Mouse (Mus musculus): Measurements from ENCODE around the gene Kcnh5. TPM values are rescaled to one million over a fixed set of nuclear protein-coding genes. Genes with fewer than 3 reads are reported as not detected.

Gene Kcnh5
- total RNA-seq, 1 experiment from 2014 or later: not detected

DNA sequence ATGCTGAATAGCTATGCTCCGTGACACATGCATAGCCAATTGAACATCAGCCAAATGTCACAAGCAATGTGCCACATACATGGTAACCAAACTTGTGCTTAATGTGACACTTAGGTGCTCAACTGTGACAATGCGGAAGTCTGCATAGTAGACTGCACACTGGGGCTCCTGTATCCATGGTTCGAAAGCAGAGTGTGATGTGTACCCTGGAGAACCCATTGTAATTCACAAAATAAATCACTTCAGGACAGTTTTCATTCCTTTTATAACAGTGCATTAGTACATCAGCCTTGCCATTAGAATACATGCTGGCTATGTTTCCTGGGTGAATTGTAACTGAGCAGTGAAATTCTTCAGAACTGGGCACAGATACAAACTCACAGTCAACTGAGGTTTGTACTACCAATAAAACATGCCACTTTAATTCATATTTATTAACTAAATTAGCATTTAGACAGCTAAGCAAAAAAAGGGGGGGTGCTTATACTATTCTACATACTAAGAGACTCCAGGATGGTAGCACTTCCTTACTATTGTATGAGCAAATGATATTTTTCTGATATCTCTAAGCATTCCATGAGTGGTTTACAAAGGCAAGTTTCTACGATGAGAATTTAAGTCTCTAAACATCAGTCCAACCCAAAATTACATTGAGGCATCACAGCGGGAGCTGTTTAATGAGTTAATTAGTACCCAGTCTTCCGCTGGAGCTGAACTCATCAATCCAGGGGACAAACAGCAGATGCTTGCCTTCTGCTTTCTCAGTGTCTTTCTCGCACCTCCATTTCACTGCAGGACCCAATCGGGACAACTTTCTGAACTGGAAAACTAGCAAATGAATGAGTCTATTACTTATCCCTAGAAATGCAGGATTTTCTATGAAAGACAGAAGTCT, 144.9 kb downstream of the Kcnh5 start:
- no peak for ATAC-seq (replicated peaks in 1 of 2; ENCODE audit: insufficient read depth in 1 of 2, low FRiP score in 2 of 2, low TSS enrichment in 1 of 2, low read depth in 1 of 2, poor library complexity in 2 of 2, severe bottlenecking in 2 of 2)

DNA sequence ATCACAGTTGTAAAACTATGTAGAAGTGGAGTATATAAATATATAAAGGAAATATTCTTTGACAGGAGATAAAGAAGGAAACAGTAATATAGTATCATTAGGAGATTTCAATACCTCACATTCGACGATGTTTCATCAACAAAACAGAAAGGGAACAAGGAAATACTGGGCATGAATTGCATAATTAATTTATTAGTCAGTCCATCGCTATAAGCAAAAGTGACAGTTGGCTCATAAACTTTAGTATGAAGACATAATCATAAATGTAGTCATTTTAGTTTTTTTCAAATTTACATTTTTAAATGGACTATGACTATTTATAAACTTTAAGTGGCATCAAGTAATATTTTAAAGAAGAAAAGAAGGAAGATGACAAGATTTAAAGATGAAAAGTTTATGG, 205.9 kb downstream of the Kcnh5 start:
- no peak for ATAC-seq (replicated peaks in 1 of 2; ENCODE audit: insufficient read depth in 1 of 2, low FRiP score in 2 of 2, low TSS enrichment in 1 of 2, low read depth in 1 of 2, poor library complexity in 2 of 2, severe bottlenecking in 2 of 2)

GRCm38 (mm10) chr12:74969420-74969819, 207.7 kb downstream of the Kcnh5 start:
- peak; percentile 78 to 94; a peak in 3 of 4 replicates for ATAC-seq (replicated peaks in 1 of 2; ENCODE audit: insufficient read depth in 1 of 2, low FRiP score in 2 of 2, low TSS enrichment in 1 of 2, low read depth in 1 of 2, poor library complexity in 2 of 2, severe bottlenecking in 2 of 2)

DNA sequence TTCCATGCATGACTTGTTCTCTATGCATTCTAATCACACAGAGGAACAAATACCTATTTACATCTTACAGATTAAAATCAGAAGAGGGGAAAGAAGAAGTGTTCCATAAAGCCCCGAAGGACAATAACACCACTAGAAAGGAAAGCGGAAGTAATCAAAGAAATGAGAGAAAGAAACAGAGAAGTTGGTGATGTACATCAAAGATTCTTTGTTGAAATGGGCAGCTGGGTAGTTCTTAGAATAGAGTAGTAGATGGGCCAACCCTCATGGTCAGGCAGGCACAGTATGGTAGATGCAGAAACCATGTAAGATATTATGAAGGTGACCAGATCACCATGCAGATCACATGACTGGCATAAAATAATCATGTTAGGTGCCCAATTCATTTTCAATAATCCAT, 210.9 kb downstream of the Kcnh5 start:
- ATAC-seq (replicated peaks in 1 of 2; ENCODE audit: insufficient read depth in 1 of 2, low FRiP score in 2 of 2, low TSS enrichment in 1 of 2, low read depth in 1 of 2, poor library complexity in 2 of 2, severe bottlenecking in 2 of 2): no peak

DNA sequence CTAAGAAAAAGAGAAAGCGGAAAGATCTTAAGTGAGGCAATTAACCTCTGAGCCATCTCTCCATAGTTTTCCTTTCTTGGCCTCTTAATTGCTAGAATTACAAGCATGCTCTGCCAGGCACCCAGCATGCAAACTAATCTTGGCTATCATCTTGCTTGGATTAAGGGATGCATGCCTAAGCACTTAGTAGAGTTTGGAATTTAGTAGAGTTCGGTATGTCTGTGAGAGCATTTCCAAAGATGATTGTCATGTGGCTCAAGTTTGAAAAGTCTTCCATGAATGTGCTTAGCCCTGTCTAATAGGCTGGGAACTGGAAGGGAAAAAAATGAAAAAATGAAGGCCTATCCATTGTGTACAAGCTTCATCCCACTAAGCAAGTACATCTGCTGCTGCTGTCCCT, 224.5 kb downstream of the Kcnh5 start:
- ATAC-seq (replicated peaks in 1 of 2; ENCODE audit: insufficient read depth in 1 of 2, low FRiP score in 2 of 2, low TSS enrichment in 1 of 2, low read depth in 1 of 2, poor library complexity in 2 of 2, severe bottlenecking in 2 of 2): no peak

- no peak for ATAC-seq (replicated peaks in 1 of 2; ENCODE audit: insufficient read depth in 1 of 2, low FRiP score in 2 of 2, low TSS enrichment in 1 of 2, low read depth in 1 of 2, poor library complexity in 2 of 2, severe bottlenecking in 2 of 2)
Measured at GRCm38 (mm10) chr12:74951124-74952115, 225.7 kb downstream of the Kcnh5 start.

DNA sequence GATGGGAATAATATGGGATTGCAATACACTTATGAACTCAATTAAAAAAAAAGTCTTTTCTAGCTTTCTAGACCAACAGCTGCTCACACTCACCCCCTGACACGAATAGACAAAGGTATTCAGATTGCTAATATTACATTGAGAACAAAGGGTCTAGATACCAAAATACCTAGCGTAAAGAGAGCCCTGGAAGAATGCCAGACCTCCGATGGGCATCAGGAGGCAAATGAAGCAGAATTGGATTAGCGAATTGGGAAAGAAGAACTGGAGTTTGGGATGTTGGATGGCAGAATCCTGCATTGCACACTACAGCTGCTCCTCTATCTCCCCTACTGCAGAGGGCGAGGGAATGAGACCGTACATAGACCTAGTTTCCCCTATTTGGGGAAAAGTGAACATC, 275.8 kb downstream of the Kcnh5 start:
- no peak for ATAC-seq (replicated peaks in 1 of 2; ENCODE audit: insufficient read depth in 1 of 2, low FRiP score in 2 of 2, low TSS enrichment in 1 of 2, low read depth in 1 of 2, poor library complexity in 2 of 2, severe bottlenecking in 2 of 2)

DNA sequence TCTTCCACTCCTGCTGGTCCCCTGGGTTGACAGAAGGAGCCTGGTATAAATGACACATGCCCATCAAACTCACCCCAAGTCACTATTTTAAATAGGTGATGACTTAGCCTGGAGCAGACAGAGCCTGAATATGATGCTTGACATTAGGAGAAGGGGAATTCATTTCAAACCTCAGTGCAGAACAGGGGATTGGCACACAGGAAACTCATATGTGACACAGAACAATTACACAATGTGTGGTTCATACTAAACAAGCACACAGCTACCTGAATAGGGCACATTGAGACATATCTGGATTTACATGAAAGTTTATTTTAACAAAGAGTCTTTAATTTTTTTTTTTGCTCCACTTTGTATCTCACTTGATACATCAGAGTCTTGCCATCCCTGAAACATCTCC, 276.4 kb downstream of the Kcnh5 start:
- peak; percentile 32 to 66; a peak in 1 of 4 replicates for ATAC-seq (replicated peaks in 1 of 2; ENCODE audit: insufficient read depth in 1 of 2, low FRiP score in 2 of 2, low TSS enrichment in 1 of 2, low read depth in 1 of 2, poor library complexity in 2 of 2, severe bottlenecking in 2 of 2)

DNA sequence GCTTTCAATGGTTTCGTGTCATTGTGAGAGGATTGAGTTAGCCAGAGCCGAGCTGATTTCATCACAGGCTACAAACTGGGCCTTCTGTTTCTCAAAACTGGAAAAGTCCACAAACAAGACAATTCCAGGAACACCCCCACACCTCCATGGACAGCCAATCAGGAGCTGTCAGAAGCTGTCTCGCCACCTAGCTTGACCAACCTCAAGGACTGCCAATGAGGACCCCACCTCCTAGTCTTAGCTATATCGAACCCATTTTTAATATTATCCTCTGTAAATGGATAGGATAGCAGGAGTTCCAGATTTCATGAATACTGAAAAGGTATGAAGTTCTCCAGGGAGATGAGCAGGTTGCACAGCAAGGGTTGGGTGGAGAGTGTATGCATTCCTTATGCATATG, 278.1 kb downstream of the Kcnh5 start:
- no peak for ATAC-seq (replicated peaks in 1 of 2; ENCODE audit: insufficient read depth in 1 of 2, low FRiP score in 2 of 2, low TSS enrichment in 1 of 2, low read depth in 1 of 2, poor library complexity in 2 of 2, severe bottlenecking in 2 of 2)

DNA sequence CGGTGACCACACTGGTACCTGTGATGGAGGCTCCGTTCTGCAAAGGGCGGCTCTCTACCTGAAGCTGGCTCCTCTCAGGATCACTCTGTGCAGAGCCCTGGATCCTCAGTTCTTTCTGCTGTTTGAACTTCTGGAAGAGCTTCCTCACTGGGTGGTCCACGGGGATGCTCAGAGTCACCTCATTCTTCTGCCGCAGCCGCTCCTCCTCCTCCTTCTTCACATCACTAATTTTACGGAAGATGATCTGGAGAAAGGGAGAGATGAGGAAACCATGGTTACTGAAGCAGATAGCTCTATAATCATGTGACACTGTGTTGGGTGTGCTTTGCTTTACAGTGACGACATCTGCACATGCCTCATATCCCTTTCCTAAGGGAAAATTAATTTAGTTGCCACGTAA, 278.9 kb downstream of the Kcnh5 start:
- no peak for ATAC-seq (replicated peaks in 1 of 2; ENCODE audit: insufficient read depth in 1 of 2, low FRiP score in 2 of 2, low TSS enrichment in 1 of 2, low read depth in 1 of 2, poor library complexity in 2 of 2, severe bottlenecking in 2 of 2)

- ATAC-seq (replicated peaks in 1 of 2; ENCODE audit: insufficient read depth in 1 of 2, low FRiP score in 2 of 2, low TSS enrichment in 1 of 2, low read depth in 1 of 2, poor library complexity in 2 of 2, severe bottlenecking in 2 of 2): peak; percentile 78 to 83
Measured at GRCm38 (mm10) chr12:74894870-74895423, 282.2 kb downstream of the Kcnh5 start.

GRCm38 (mm10) chr12:74889419-74889818, 287.7 kb downstream of the Kcnh5 start:
- no peak for ATAC-seq (replicated peaks in 1 of 2; ENCODE audit: insufficient read depth in 1 of 2, low FRiP score in 2 of 2, low TSS enrichment in 1 of 2, low read depth in 1 of 2, poor library complexity in 2 of 2, severe bottlenecking in 2 of 2)

DNA sequence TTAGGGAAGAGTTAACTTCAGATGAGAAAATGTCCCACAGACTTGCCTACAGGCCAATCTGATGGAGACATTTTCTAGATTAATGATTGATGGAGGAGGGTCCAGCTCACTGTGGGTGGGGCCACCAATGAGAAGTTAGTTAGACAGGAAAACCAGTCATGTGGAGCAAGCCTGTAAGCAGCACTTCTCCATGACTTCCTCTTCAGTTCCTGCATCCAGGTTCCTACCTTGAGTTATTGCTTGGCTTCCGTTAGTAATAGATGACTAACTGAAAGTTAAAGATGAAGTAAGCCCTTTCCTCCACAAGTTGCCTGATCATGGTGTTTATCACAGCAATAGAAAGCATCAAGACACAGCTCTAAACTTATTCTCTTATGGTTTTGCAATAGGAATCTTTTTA, 290.1 kb downstream of the Kcnh5 start:
- ATAC-seq (replicated peaks in 1 of 2; ENCODE audit: insufficient read depth in 1 of 2, low FRiP score in 2 of 2, low TSS enrichment in 1 of 2, low read depth in 1 of 2, poor library complexity in 2 of 2, severe bottlenecking in 2 of 2): peak in 1 of 2 experiments; percentile 66; a peak in 1 of 4 replicates

GRCm38 (mm10) chr12:74881344-74881743, 295.8 kb downstream of the Kcnh5 start:
- no peak for ATAC-seq (replicated peaks in 1 of 2; ENCODE audit: insufficient read depth in 1 of 2, low FRiP score in 2 of 2, low TSS enrichment in 1 of 2, low read depth in 1 of 2, poor library complexity in 2 of 2, severe bottlenecking in 2 of 2)

GRCm38 (mm10) chr12:74855666-74856065, 321.5 kb downstream of the Kcnh5 start:
- no peak for ATAC-seq (replicated peaks in 1 of 2; ENCODE audit: insufficient read depth in 1 of 2, low FRiP score in 2 of 2, low TSS enrichment in 1 of 2, low read depth in 1 of 2, poor library complexity in 2 of 2, severe bottlenecking in 2 of 2)

- ATAC-seq (replicated peaks in 1 of 2; ENCODE audit: insufficient read depth in 1 of 2, low FRiP score in 2 of 2, low TSS enrichment in 1 of 2, low read depth in 1 of 2, poor library complexity in 2 of 2, severe bottlenecking in 2 of 2): no peak
Measured at GRCm38 (mm10) chr12:74854263-74854662, 322.9 kb downstream of the Kcnh5 start.

DNA sequence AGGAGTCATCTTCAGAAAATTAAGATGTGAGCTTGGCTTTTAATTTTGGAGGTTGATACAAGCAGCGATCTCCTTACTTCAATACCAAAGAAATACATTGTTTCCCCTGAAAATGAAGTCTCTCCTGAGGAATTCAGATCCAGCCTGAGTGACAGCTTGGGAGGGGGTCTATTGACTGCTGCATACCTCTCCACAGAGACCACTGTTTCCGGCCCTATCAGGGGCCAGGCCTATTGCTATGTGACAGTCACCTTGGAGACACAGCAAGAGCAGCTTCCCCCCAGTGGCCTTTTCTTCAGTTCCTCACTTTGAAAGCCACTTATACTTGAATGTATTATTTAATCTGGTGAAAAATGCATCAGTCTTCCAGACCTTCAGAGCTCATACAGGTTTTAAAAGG, 326.8 kb downstream of the Kcnh5 start:
- no peak for ATAC-seq (replicated peaks in 1 of 2; ENCODE audit: insufficient read depth in 1 of 2, low FRiP score in 2 of 2, low TSS enrichment in 1 of 2, low read depth in 1 of 2, poor library complexity in 2 of 2, severe bottlenecking in 2 of 2)

GRCm38 (mm10) chr12:74849912-74850311, 327.2 kb downstream of the Kcnh5 start:
- no peak for ATAC-seq (replicated peaks in 1 of 2; ENCODE audit: insufficient read depth in 1 of 2, low FRiP score in 2 of 2, low TSS enrichment in 1 of 2, low read depth in 1 of 2, poor library complexity in 2 of 2, severe bottlenecking in 2 of 2)

Measured in hematopoietic stem cell, adult 5-6 weeks (primary cell).